Mouse (Mus musculus) myocyte (in vitro differentiated cells): ENCODE measurements around the gene E130114P18Rik.

ENCODE experiments used
- E2F4 ChIP-seq: IDR thresholded peaks from one replicate; pipeline ENCODE4 v1.6.1; 2011; ENCODE audit warnings: mild to moderate bottlenecking, control low read depth, moderate library complexity; ENCODE audit not compliant: insufficient read depth
- MAX ChIP-seq: IDR thresholded peaks from one replicate; pipeline ENCODE4 v1.6.1; 2011; ENCODE audit warnings: low read depth, mild to moderate bottlenecking, control low read depth
- MYOG ChIP-seq, 3 experiments: IDR thresholded peaks; one replicate each; pipeline ENCODE4 v1.6.1; 2011; ENCODE audit warnings: control low read depth in 2 of 3, low read depth in 2 of 3, mild to moderate bottlenecking in 2 of 3; ENCODE audit not compliant: insufficient read length in 2 of 3, control insufficient read depth in 1 of 3, insufficient read depth in 1 of 3
- POLR2A ChIP-seq: IDR thresholded peaks from one replicate; pipeline ENCODE4 v1.6.1; 2011; ENCODE audit warnings: low read depth, mild to moderate bottlenecking, control low read depth, moderate library complexity; ENCODE audit not compliant: insufficient read length

GRCm38 (mm10) chr4:97676579-97676937, 101.3 kb downstream of the E130114P18Rik start:
- TF ChIP-seq MAX: no peak
- TF ChIP-seq POLR2A: no peak
- TF ChIP-seq MYOG (IDR thresholded peaks at IDR 0.05; ENCODE audit: control insufficient read depth in 1 of 3, insufficient read depth in 1 of 3, insufficient read length in 2 of 3, low read depth in 2 of 3): no peak
- no peak for TF ChIP-seq E2F4
